In the genomic region with DNA sequence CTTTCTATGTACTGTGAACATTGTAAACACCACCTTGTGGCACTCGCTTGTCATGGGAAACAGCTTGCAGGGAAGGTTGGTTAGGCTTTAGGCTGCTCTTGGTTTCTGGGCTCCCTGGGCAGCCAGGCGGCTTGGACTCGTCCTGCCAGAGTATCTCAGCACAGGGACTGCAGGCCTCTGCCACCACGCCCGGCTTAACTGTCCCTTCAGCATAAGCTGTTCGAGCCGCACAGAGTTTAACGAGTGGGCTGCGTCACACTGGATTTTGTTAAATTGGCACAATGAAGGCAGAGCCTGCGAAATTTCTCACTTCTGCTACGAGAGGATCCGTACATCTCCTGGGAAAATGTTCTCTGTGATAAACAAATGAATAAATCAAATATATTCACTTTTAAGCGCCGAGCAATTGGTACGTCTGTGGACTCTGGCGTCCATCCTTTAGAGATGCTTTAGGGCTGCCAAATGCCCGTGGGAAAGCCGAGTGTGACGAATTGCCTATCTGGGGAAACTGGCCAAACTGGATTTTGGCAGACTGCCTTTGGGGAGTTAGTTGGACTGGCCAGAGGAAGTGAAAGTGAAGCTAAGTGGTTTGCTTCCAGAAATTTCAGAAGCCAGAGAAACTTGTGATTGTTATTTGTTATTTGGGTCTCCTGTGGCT, we compare ENCODE assay signal across 8 mouse cellular contexts.
A peak's percentile ranks its signal among the peaks of the same experiment; 100 is the strongest.
DNase-seq lines count a peak whose midpoint lies in the region; ATAC-seq lines count a peak whose summit lies in the region.

No protein-coding gene starts in this region.

- DNase-seq in right cerebral cortex, adult 2 months (ENCODE audit: low spot score in 2 of 2) = peak; percentile 48 to 52
- DNase-seq in right cerebral cortex, postnatal 36 days (ENCODE audit: low spot score in 2 of 2) = no peak
- DNase-seq in fat pad, adult 2 months (ENCODE audit: extremely low read depth, low read depth, low spot score) = peak; percentile 40
- peak; percentile 80 for DNase-seq in heart, postnatal 4 days
- peak; percentile 57 to 74 for DNase-seq in layer of hippocampus, postnatal 14 days (ENCODE audit: low spot score in 2 of 2)
- DNase-seq in urinary bladder, postnatal 36 days (ENCODE audit: low spot score in 2 of 2) = peak; percentile 71 to 80
- DNase-seq in embryo, embryonic 10.5 days (ENCODE audit: low spot score) = no peak

- peak; percentile 45 for ATAC-seq in megakaryocyte, adult 5-6 weeks (ENCODE audit: poor library complexity, severe bottlenecking)

Comparison
In these comparisons a context has a peak if more than half of its experiments do, and no peak if none do; other contexts are left out.
1. DNase-seq: peak in right cerebral cortex, adult 2 months (2 of 2), fat pad, adult 2 months (single experiment), heart, postnatal 4 days (single experiment), layer of hippocampus, postnatal 14 days (2 of 2) and urinary bladder, postnatal 36 days (2 of 2); none in right cerebral cortex, postnatal 36 days (0 of 2) and embryo, embryonic 10.5 days (single experiment).